Mouse (Mus musculus): ENCODE results near the gene Klre1. TPM values are rescaled to one million over a fixed set of nuclear protein-coding genes. Genes with fewer than 3 reads are reported as not detected.
"Not testable (repeated sequence)": the region's sequence is repeated elsewhere in the genome, so short reads cannot be mapped to it uniquely, and the experiment has no call there.

Gene Klre1
- polyA plus RNA-seq, 1 experiment from 2014 or later = not detected

- no peak overlapping the region for H3K9ac ChIP-seq
- no peak overlapping the region for H3K4me3 ChIP-seq (replicated peaks)
- H3K27me3 ChIP-seq = no peaks in the 10 kb centered on the region
- ATAC-seq (replicated peaks; ENCODE audit: low FRiP score) = no peak
- H3K9me3 ChIP-seq (replicated peaks) = no peaks in the 10 kb centered on the region
- H3K36me3 ChIP-seq = no peaks in the 10 kb centered on the region
- H3K4me1 ChIP-seq = no peaks in the 10 kb centered on the region
- no peak overlapping the region for H3K27ac ChIP-seq
- H3K4me2 ChIP-seq = no peak overlapping the region
These were observed 30.7 kb downstream of the Klre1 start for GRCm38 (mm10) chr6:129608372-129608771.

- no peaks in the 10 kb centered on the region for H3K4me1 ChIP-seq
- no peaks in the 10 kb centered on the region for H3K36me3 ChIP-seq
- 84% methylated on average over 4 of the region's 4 CpGs for WGBS
- no peaks in the 10 kb centered on the region for H3K27me3 ChIP-seq
- ATAC-seq (replicated peaks; ENCODE audit: low FRiP score) = no peak
- H3K4me3 ChIP-seq (replicated peaks) = no peak within 1 kb of the TSS
- H3K4me2 ChIP-seq = no peak within 1 kb of the TSS
- H3K9ac ChIP-seq = no peak within 1 kb of the TSS
- H3K27ac ChIP-seq = no peak within 1 kb of the TSS
- no peaks in the 10 kb centered on the region for H3K9me3 ChIP-seq (replicated peaks)
These were observed 46.0 kb downstream of the Klre1 start, which contains the start of gene Klrk1 for GRCm38 (mm10) chr6:129623735-129624134. Klrk1 (minus strand) TSS chr6:129623864.

- not testable (repeated sequence) for H3K4me1 ChIP-seq; ATAC-seq (replicated peaks; ENCODE audit: low FRiP score); H3K36me3 ChIP-seq; H3K9me3 ChIP-seq (replicated peaks); H3K9ac ChIP-seq; H3K4me2 ChIP-seq; H3K4me3 ChIP-seq (replicated peaks); H3K27me3 ChIP-seq; H3K27ac ChIP-seq
- WGBS = 77% methylated on average over 2 of the region's 2 CpGs
These were observed 53.3 kb downstream of the Klre1 start for GRCm38 (mm10) chr6:129631046-129631445.

Other genes with a start within 250 kb of the Klre1 start
- gene 4922502D21Rik, start 246.1 kb upstream of the Klre1 start, polyA plus RNA-seq (2015; fragmentation: Nextera tagmentation; extraction: Ambion mirVana) = not detected in 2 replicates
- gene Clec12a, start 235.2 kb upstream of the Klre1 start, polyA plus RNA-seq (2015; fragmentation: Nextera tagmentation; extraction: Ambion mirVana) = 0.71 and 1.2 TPM in 2 replicates
- gene Clec12b, start 192.0 kb upstream of the Klre1 start, polyA plus RNA-seq (2015; fragmentation: Nextera tagmentation; extraction: Ambion mirVana) = not detected in 2 replicates
- gene Clec1b, start 180.6 kb upstream of the Klre1 start, polyA plus RNA-seq (2015; fragmentation: Nextera tagmentation; extraction: Ambion mirVana) = 2.2 and 2.7 TPM in 2 replicates
- gene Clec9a, start 169.0 kb upstream of the Klre1 start, polyA plus RNA-seq (2015; fragmentation: Nextera tagmentation; extraction: Ambion mirVana) = 0.45 and 0.55 TPM in 2 replicates
- 8.6 and 9.5 TPM in 2 replicates for gene Clec1a, start 125.9 kb upstream of the Klre1 start, polyA plus RNA-seq (2015; fragmentation: Nextera tagmentation; extraction: Ambion mirVana)
- 0.17 TPM in 1 of 2 replicates, not detected in the other for gene Olr1, start 70.7 kb upstream of the Klre1 start, polyA plus RNA-seq (2015; fragmentation: Nextera tagmentation; extraction: Ambion mirVana)
- 44.7 and 45.4 TPM in 2 replicates for gene Tmem52b, start 65.3 kb upstream of the Klre1 start, polyA plus RNA-seq (2015; fragmentation: Nextera tagmentation; extraction: Ambion mirVana)
- 60.8 and 62.8 TPM in 2 replicates for gene Gabarapl1, start 44.7 kb upstream of the Klre1 start, polyA plus RNA-seq (2015; fragmentation: Nextera tagmentation; extraction: Ambion mirVana)
- not detected in 2 replicates for gene Klrd1, start 13.9 kb downstream of the Klre1 start, polyA plus RNA-seq (2015; fragmentation: Nextera tagmentation; extraction: Ambion mirVana)
- gene Klrk1, start 46.0 kb downstream of the Klre1 start, polyA plus RNA-seq (2015; fragmentation: Nextera tagmentation; extraction: Ambion mirVana) = not detected in 2 replicates
- gene Klrc3, start 65.4 kb downstream of the Klre1 start, polyA plus RNA-seq (2015; fragmentation: Nextera tagmentation; extraction: Ambion mirVana) = not detected in 2 replicates
- not detected in 2 replicates for gene Klrc2, start 82.8 kb downstream of the Klre1 start, polyA plus RNA-seq (2015; fragmentation: Nextera tagmentation; extraction: Ambion mirVana)
- gene Klrc1, start 101.1 kb downstream of the Klre1 start, polyA plus RNA-seq (2015; fragmentation: Nextera tagmentation; extraction: Ambion mirVana) = not detected in 2 replicates
- gene Klri1, start 139.2 kb downstream of the Klre1 start, polyA plus RNA-seq (2015; fragmentation: Nextera tagmentation; extraction: Ambion mirVana) = 0.26 TPM in 1 of 2 replicates, not detected in the other
- not detected in 2 replicates for gene Klri2, start 162.6 kb downstream of the Klre1 start, polyA plus RNA-seq (2015; fragmentation: Nextera tagmentation; extraction: Ambion mirVana)
- not detected in 2 replicates for gene Gm156, start 206.4 kb downstream of the Klre1 start, polyA plus RNA-seq (2015; fragmentation: Nextera tagmentation; extraction: Ambion mirVana)